Mouse (Mus musculus): Measurements from ENCODE around the gene Fbxw2.
"Not testable (repeated sequence)": the region's sequence is repeated elsewhere in the genome, so short reads cannot be mapped to it uniquely, and the experiment has no call there.

The Fbxw2 gene

DNA sequence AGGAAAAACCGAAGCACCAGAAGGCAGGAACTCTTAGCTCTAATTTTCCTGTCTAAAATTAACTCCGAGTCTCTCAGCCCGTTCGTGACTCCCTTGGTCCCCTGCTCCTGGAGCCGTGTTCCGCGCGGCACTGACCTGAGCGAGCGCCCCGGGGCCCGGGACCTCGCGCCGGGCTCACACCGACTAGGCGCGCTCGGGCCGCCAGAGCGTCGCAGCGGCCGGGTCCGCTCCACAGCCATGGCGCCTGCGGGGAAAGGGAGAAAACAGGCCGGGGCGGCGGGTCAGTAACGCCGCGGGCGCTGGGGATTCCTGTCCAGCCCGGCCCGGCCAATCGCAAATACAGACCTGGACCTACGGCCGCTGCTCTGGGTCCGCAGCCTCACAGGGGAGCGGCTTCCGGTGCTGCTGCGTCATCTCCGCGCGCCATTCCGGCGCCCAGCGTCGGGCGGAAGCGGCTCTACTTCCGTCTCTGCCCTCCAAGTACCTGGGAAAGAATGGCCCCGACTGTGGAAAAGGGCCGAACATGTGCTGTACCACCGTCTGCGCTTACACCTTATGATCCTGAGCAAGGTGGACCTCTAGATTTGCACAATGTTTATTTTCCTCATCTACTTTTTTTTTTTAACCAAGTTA is at the start of gene Fbxw2:
Fbxw2 (minus strand) TSS at position 485 of the 633 bp plus-strand sequence.
- DNase-seq (ENCODE audit: low spot score in 2 of 2): peak; percentile 74 to 88

DNA sequence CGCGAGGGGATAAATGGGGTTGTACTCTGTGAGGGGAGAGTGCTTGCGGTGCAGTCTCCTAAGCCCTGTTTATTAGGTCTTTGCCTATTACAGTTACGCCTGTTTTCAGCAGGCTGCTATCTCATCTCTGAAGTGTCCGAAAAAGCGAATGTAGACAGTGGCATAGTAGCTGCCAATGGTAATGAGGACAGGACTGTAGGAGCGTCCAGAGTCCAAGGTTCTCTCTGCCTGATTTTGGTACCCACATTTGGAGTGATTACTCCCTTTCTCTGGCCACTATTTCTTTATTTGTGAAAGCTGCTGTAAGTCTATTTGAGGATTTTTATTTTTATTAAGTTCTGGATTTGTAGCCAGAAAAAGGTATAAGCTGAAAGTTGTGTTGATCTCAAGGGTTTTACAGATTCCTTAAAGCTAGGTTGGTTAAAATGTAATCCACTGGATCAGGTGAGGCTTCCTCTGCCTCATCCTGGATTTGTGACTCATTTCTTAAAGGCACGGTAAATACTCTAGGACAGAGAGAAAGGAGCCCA is 48.8 kb upstream of the Fbxw2 start, which contains the start of gene Psmd5:
Psmd5 (minus strand) TSS at position 153 of the 530 bp plus-strand sequence.
- no peak for DNase-seq (ENCODE audit: low spot score in 2 of 2)

DNA sequence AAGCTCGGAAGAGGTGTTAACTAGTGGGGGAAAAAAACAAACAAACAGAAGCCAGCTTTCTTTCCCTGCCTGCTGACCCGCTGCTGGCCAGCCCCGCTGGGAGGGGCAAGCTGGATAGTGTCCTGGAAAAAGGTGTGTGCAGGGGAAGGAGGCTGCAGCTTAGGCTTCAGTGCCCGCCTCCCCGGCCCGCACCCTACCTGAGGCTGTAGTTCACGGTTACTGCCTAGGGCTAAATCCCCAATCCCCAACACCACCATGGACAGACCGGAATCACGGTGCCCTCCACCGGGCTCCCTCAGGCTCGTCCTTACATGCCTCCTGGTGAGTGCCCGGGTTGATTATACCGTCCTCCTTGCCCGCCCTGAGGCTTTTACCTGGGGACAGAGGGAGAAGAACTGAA is 48.2 kb upstream of the Fbxw2 start, which contains the start of gene Cutal:
Cutal (plus strand) TSS at position 126 of the 400 bp plus-strand sequence.
- no peak for DNase-seq (ENCODE audit: low spot score in 2 of 2)

DNA sequence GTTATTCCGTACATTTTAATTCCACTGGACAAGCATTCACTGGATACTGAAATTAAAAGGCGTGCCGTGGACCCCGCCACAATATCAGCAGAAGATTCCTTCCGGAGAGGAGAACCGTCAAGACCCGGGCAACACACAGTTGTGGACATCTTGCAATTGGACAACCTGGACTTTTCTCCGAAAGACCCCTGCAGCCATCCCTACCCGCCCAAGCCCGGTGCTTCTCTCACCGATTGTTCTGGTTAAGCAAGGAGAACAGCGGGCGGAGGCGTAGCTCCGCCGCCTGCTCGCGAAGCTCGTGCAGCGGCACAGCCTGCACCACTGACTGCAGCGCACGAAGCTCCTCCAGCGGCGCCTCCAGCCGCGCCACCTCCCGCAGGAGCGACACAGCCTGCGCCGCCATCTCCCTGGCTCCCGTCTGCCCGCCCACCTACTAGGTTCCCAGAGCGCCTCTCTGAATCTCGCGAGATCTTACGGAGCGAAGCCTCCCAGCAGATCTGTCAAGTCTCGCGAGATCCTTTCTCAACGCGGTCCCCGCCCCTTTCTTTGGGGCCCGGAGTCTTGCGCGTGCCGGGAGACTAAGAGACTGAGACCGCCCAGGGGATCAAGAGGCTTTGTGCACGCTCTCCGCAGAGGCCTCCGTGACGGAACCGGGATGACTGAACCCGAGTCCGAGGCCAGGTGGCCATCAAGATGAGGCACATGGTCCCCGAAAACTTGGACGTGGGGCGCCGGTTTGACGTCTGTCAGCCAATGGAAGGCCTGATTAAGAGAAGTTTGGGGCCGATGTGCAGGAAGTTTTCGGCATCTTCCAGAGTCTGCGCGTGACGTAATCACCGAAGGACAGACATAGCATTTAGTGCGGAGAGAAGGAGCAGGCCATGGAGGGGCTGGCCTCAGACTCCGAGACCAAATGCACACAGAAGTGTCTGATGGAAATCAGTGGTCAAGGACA is 44.7 kb upstream of the Fbxw2 start:
- DNase-seq (ENCODE audit: low spot score in 2 of 2): peak; percentile 91 to 95

DNA sequence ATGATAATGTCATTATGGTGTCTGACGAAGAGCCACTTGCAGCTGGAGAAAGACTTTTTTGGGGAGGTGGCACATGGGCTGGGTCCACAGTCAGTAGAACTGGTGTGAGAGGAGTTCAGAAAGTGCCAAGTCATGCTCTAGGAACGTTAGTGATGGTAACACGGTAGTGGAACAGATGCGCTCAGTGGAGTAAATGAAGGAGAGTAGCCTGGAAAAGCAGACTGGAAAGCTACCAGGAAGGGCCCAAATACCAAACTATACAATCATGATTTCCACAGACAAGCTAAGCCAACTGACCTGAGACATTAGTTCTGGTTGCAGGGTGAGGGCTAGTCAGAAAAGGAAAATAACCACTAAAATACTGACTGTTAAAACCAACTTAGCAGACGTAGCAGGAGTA is 43.6 kb upstream of the Fbxw2 start:
- DNase-seq (ENCODE audit: low spot score in 2 of 2): no peak

DNA sequence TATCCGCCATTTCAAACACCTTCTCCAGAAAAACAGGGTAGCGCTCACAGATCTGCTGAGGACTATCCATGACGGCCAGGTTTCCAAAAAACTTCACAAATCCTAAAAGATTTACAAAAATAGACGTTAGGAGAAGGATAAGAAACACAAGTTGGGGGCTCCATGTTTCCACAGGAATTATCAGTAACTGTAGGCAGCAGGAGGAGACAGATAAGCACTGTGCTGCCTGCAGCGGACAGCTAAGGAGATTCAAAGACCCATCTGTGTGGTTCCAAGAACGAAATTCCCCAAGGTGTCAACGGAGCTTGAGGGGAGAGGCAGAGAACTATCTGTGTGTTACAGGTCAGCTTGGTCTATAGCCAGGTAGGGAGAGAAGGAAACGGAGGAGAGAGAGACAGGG is 31.6 kb upstream of the Fbxw2 start:
- DNase-seq (ENCODE audit: low spot score in 2 of 2): no peak

DNA sequence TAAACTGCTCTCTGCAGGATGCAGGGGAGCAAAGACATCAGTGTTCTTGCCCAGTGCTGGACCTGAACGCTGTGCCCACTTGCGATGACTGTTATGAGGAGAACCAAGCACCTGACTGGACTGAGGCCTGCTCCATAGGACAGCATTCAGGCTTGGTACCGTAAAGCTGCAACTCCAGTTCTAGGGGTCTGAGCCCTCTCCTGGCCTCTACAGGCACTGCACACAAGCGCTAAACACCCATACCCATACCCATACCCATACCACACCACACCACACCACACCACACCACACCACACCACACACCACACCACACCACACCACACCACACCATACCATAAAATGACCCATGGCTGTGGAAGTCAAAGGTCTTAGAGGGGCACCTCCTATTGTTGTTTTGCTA is 29.2 kb upstream of the Fbxw2 start:
- DNase-seq (ENCODE audit: low spot score in 2 of 2): no peak

DNA sequence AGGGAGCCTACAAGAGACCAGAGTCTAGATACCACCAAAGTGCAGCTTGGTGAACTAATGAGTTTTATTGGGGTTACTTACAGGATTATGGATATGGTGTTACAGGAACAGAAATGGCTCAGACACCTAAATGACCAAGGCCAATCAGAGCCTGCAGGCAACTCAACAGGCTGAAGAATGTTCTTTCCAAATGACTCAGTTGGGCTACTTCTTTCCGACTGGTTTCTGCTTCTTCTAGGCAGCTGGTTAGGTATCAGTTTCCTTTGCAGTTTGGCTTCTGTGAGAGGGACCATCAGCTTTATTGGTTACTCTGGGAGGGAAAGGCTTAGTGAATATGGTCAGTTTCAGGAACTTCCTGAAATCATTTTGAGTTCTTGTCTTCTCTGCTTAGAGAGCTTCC is 21.6 kb upstream of the Fbxw2 start:
- DNase-seq (ENCODE audit: low spot score in 2 of 2): no peak

DNA sequence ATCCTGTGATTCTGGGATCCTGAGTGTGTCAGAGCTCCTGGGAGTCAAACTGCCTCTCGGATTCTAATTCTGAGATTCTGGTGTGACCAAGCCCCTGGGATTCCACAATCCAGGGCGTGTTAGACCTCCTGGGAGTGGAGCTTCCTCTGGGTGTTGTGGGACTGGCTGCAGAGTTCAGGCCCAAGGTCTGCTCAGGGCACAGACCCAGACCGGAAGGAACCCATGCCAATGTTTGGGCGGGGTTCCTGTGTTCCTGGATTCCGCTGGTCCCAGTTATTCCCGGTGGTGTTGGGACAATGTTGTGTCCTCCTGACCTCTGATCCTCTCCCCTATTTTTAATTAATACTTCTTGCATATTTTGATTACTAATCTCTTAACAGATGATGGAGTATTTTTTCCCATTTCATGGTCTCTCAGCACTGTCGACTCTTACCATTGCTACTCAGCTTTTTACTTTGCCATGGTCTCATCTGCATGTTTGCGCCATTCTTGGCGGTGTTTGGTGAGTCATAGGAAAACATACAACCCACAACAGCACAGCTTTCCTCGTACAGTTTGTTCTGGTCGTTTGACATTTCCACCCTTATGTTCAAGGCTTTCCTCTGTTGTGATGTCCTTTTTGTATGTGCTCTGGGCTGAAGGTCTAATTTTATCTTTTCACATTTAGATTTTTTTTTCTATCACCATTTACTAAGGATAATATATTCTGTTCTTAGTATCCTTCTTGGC is 17.3 kb upstream of the Fbxw2 start:
- DNase-seq (ENCODE audit: low spot score in 2 of 2): no peak

DNA sequence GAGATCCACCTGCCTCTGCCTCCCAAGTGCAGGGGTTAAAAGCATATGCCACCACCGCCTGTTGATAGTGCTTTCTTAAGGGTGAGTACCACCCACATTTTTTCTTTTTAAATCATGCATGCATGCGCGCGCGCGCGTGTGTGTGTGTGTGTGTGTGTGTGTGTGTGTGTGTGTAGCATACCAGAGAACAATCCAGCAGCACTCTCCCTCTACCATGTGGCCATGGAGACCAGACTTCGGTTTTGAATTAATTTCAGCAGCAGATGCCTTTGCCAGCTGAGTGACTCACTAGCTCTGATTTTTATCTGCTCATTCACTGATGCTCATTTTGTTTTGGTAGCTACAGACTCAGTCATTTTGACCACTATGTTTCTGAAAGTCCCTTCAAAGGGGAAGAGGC is 15.6 kb upstream of the Fbxw2 start:
- peak; percentile 15 to 61 for DNase-seq (ENCODE audit: low spot score in 2 of 2)

DNA sequence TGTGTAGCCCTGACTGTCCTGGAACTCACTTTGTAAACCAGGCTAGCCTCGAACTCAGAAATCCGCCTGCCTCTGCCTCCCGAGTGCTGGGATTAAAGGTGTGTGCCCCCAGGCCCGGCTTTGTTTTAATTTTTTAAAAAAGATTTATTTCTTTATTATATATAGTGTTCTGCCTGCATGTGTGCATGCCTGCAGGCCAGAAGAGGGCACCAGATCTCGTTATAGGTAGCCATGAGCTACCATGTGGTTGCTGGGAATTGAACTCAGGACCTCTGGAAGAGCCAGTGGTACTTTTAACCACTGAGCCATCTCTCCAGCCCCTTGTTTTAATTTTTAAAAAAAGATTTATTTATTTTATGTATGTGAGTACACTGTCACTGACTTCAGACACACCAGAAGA is 14.0 kb upstream of the Fbxw2 start:
- DNase-seq (ENCODE audit: low spot score in 2 of 2): not testable (repeated sequence)

DNA sequence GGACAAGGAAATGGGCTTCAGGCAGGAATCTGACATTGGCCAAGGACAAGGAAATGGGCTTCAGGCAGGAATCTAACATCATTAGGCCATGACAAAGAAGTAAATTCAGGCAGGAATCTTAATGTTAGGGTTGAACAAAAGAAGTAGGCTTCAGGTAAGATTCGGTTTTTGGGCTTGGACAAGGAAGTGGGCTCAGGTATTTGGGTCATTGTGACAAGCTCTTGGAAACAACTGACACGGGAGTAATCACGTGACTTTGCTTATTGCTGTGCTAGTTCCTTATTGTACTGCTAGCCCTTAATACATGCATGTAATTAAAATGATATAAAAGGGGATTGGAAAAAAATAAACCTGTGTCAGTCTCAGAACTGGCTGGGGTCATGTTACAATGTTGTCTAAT is 9.6 kb upstream of the Fbxw2 start:
- no peak for DNase-seq (ENCODE audit: low spot score in 2 of 2)

DNA sequence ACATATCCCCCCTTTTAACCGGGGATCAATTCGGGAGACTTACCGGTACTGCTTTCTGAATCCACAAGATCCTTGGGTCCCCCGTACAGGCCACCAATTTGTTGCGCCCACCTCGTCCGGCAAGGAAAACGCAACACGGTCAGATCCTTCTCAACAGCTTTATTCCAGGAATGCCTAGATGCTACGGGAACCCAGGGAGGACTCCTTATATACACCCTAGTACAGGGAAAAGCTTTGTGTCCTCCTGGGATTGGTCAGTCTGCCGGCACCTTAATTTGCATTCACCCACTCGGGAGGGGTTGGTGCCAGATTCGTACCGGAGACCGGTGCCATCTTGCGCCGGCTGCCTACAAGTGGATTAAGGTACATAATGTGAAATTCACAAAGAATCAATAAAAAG is 7.5 kb upstream of the Fbxw2 start:
- no peak for DNase-seq (ENCODE audit: low spot score in 2 of 2)

DNA sequence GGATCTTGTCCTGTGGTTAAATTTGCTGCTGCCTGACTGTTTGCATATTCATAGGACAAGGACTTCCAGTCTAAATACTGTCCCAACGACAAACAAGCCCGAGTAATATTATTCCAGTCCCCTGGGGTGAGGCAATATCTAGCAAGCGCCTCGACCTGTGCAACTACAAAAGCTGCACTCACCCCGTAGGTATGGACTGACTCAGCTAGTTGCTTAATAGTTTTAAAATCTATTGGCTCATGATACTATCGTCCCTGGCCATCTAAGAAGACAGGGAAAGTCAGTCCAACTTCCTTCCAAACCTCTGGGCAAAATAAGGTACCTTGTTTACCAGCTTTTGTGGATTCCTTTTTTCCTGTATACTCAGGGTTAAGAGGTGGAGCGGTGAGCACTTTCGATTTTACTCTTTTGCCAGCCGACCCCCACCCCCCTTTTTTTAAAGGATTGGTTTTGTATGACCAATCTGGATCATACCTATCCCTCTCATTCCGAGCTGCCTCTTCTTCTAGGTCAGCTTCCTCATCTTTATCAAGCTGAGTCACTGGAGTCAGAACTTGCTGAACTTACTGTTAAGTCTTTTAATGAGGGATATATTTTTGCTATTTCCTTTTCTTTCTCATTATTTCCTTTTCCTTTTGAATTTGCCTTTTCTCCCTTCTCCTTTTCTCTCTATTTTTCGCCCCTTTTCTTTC is 6.8 kb upstream of the Fbxw2 start, which contains the start of gene Gm34653:
Gm34653 (plus strand) TSS at position 242 of the 692 bp plus-strand sequence.
- not testable (repeated sequence) for DNase-seq (ENCODE audit: low spot score in 2 of 2)

DNA sequence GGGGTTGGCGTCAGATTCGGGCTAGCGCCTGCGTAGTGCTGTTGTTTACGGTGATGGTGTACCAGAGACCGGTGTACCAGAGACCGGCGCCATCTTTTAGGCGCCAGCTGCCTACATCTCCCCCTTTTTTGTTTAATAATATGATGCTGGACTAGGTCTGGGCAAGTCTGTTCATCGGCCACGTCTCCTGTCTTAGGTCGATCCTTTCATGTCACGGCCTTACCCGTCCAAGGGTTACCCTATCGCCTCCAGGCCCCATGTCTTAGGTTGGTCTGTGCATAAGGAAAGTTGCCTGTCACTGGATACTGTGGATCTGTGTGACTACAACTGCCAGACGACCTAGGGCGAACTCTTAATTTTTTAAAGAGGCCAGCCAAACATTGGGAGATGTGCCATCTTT is 4.0 kb upstream of the Fbxw2 start:
- not testable (repeated sequence) for DNase-seq (ENCODE audit: low spot score in 2 of 2)

DNA sequence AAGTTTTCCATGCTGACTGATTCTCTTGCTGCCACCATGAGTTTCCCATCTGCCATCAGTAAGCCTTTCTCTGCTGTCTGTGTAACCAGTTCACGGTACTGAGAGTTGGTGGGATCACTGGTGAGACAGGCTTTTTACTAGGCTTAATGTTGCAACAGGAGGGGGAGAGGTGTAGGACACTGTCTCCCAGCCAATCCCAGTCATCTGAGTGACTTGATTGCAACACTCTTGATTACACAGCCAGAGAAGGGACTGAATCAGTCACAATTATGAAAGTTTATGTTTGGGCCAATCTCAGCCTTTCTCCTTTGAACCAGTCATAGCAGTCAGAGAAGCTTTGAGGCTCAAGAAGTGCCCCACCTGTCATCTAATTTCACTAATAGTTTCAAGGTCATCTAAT is 1.9 kb upstream of the Fbxw2 start:
- DNase-seq (ENCODE audit: low spot score in 2 of 2): no peak

DNA sequence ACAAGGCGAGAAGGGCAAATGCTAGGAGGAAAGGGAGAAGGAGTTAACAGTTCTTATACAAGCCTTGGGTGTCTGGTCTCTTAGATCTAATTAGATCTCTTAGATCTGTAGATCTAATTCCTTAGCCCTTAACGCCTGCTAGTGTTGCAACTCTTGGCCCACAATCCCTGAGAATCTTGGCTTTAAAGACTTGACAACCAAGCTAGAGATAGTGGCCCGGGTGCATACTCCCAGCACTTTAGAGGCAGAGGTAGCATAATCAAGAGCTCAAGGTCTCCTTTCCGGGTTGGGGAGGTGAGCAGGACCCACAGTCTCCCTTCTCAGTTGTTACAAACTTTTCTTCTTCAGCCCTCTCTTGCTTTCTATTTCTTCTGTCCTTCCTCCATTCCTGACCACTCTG is 1.5 kb upstream of the Fbxw2 start:
- no peak for DNase-seq (ENCODE audit: low spot score in 2 of 2)

DNA sequence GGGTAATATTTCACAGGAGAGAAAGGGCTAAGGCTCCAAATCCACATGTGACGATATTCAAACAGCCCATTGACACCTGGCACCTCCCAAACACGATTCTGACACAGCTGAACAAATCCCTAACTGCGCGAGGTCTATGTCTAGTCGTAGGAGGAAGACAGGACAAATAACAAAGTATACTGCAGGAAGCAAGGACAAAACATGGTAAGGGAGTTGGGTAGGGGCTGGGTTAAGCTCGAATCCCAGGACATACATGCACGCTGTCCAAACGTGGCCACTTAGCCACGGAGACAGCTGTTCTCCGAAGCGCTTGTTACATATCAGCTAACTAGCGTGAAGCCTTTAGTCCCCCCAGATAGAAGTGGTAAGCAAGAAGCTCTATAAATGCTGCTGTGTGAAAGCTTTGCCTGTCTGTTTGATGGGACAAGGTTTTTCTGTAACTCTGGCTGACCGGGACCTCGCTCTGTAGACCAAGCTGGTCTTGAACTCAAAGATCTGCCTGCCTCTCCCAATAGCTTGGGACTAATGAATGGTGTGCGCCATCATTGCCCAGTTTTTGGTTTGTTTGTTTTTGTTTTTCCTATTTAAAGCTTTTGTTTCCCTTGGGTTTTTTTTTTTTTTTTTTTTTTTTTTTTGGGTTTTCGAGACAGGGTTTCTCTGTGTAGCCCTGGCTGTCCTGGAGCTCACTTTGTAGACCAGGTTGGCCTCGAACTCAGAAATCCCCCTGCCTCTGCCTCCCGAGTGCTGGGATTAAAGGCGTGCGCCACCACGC is 535 bp upstream of the Fbxw2 start:
- no peak for DNase-seq (ENCODE audit: low spot score in 2 of 2)

DNA sequence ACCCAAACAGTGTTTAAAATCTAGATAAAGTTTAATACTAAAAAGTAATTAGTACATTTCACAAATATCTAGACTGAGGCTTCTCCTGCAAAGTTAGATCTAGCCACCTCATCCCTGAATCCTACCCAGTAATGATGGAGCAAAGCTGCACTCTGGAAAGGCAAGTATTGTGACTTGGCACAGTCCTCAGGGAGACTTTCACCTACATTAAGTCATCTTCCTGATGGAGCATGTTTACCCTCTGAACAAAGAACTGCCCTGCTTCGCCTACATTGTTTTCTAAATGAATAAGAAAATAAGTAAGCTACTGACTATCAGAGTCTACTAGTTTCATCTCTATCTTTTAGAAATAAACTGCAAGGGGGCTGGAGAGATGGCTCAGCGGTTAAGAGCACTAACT is 7.6 kb downstream of the Fbxw2 start:
- DNase-seq (ENCODE audit: low spot score in 2 of 2): no peak

DNA sequence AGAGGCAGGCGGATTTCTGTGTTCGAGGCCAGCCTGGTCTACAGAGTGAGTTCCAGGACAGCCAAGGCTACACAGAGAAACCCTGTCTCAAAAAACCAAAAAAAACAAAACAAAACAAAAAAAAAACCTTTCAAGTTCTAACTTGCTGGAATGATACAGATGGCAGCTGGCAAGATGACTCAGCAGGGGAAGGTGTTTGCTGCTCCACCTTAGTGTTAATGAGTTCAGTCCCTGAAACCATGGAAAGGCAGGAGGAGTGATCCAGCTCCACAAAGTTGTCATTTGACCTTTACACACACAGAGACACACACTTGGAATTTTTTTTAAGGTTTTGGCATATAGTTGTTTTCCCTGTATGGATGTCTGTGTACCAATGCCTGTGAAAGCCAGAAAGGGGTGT is 10.2 kb downstream of the Fbxw2 start:
- DNase-seq (ENCODE audit: low spot score in 2 of 2): not testable (repeated sequence)

DNA sequence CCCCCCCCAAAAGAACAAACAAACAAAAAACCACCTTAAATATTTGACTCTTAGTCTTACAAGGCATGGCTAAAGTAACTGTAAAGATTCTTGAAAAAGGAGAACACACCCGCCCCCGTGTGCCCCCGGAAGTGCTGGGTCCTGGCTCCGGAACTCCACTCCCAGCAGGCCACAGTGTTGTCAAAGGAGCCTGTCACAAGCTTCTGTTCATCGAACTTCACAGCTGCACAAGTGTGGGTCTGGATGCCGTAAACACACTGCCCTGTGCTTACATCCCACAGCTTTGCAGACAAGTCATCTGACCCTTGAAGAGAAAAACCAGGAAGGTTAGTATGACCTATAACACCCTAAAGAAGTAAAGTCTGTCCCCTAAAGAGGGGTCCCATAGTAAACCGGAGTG is 13.4 kb downstream of the Fbxw2 start:
- no peak for DNase-seq (ENCODE audit: low spot score in 2 of 2)
